Mouse (Mus musculus): ENCODE data around the gene Ormdl3.
A peak's percentile ranks its signal among the peaks of the same experiment; 100 is the strongest.

Ormdl3 gene

DNA sequence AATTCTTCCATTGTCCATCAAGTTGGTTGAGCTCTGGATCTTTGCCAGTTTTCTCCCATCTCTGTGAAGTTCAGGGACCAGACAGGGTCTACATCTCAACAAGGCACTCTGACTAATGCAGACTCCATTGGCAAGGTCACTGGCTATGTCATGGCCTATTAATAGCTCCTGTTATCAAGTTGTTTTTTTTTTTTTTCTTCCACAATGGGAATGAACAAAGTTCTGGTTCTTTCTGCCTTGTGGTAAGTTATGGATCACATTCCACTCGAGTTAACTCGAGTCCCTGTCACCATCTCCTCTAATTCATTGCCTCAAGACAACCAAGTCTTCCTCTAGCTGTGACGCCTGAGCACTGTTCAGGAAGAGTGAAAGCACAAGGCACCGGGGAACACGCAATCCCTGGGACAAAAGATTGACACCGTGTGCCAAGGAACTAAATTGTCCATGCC, 1.7 kb upstream of the Ormdl3 start:
- DNase-seq (ENCODE audit: low spot score): peak; percentile 43

DNA sequence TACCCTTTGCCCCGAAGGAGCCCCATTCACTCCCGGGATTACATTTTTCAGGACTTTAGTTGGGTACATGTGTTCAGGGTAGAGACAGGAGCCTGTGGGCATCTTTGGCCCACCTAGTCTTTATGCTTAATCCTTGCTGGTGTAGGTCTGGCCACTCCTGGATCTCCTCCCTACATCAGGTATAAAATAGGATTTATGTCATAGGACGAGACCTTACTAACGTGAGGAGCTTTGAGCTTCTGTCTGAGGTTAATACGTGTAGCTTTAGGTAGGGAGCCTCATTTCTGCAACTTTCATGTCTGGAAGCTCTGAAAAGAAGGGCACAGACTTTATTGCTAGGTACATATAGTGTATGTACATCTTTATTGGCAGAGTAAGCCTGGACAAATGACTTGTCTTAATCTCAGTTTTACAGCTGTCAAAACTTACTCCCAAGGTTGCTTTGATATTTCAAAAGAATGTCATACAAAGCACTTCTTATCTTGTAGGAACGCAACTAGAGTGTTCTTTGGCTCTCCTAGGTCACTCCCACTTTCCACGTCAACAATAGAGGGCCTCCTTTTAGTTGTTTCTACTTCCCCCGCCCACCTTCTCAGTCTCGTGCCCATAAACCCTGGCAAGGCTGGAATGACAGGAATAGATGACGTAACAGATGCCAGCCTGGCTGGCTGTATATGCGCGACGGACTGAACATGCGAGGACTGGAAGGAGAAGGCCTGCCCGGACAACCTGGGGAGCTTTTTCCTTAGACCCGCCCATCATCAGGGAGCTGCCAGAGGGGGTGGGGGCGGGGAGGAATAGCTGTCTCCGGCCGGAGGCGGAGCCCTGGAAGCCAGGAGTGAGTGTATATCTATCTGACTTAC, 747 bp upstream of the Ormdl3 start:
- DNase-seq (ENCODE audit: low spot score): peak; percentile 91

DNA sequence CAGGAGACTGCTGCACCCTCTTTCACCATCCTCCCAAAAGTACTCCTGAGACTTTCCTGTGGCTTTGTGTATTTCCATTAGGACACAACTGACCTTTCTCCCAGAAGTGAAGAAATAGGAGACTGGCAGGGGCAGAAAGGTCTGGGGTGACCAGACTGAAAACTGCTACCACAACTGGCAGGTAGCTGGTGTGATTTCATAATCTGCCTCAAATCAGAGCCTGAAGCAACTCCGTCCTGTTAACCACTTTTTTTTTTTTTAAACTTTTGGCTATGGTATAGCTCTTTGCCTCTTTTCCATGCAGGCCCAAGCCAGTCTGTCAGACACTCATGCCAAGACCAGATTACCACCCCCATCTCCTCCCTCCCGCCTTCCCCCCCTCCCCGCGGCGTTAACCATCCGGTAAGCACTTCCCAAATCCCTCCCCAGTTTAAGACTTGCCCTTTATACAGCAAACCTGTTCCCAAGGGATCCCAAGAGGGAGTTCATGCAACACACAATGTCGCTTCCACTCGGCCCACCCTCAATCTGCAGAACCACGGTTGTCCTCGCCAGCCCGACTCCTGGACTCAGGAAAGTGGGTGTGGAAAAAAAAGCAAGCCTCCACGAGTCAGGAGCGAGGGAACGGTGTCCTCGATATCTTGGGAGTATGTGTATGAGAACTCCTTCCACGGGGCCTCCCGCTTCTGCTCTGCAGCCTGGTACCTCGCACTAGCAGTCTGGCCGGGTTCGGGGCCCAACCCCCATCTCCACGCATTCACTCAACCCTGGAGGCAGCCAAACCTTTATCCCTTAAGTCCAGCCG, 879 bp downstream of the Ormdl3 start:
- peak; percentile 41 for DNase-seq (ENCODE audit: low spot score)

DNA sequence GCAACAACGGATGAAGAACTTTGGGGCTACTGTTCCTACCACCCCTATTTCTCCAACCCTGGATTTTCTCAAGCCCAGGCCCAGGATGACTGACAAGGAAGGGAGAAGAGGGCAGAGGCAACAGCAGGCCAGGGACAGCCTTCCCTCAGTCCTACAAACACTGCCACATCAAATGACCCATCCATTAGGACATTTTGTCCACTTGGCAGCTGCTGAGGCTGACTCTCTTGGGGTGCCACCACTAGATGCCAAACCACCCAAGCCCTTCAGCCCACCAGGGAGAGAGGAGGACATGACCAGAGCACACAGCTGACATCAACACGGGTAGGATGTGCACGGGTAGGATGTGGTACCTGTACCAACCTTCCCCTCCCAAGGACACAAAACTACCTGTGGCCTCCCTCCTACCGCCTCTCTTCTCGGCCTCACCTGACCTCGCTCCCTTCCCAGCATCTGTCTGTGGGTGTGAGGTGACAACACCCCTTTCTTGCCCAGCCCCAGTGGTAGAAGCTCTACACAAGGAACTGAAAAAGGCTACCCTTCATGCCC, 2.5 kb downstream of the Ormdl3 start:
- DNase-seq (ENCODE audit: low spot score): no peak

DNA sequence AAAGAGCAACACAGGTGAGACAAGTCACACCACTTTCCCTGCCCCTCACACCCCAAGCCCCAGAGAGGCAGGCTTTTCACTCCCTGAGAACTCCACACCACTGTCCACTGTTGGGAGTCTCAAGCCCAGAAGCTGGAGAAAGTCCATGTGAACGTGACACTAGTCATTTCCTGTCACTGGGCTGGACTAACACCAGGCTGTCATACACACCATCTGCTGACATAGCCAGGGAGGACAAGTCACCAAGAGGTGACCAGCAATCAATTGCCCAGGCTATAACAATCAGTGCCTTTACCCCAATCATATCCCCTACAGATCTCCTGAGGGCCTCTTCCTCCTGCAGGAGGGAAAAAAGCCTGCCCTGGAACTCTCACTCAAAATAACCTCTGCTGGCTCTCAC, 3.0 kb downstream of the Ormdl3 start:
- no peak for DNase-seq (ENCODE audit: low spot score)

DNA sequence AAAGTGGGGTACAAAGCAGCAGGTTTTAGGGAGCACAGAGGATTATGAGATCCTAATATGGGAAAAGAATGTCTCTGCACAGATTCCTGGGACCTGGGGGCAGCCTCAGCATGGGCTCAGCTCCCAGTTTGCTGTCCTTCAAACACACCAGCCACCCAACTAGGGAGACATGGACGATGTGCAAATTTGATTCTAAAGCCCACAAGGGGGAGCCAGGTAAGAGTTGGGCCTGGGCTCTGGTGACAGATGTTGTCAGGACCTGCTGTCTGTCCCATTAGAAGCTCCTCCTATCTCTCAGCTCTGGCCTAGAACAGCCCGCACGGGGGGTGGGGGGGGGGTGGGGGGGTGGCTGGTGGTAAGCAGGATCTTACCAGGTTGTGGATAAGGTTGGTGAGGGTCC, 3.6 kb downstream of the Ormdl3 start:
- no peak for DNase-seq (ENCODE audit: low spot score)

DNA sequence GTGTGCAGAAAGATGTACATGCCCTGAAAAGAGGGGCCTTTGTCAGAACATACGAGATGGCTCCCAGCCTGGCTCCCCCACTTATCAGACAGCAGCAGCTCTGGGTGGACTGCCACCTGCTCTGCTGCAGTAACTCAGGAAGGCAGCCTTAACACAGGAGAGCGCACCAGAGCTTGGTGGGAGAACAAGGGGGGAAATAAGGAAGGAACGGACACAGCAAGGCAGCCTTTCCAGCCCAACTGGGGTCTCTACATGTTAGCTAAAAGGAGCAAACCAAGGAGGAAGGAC, 4.0 kb downstream of the Ormdl3 start:
- DNase-seq (ENCODE audit: low spot score): no peak

DNA sequence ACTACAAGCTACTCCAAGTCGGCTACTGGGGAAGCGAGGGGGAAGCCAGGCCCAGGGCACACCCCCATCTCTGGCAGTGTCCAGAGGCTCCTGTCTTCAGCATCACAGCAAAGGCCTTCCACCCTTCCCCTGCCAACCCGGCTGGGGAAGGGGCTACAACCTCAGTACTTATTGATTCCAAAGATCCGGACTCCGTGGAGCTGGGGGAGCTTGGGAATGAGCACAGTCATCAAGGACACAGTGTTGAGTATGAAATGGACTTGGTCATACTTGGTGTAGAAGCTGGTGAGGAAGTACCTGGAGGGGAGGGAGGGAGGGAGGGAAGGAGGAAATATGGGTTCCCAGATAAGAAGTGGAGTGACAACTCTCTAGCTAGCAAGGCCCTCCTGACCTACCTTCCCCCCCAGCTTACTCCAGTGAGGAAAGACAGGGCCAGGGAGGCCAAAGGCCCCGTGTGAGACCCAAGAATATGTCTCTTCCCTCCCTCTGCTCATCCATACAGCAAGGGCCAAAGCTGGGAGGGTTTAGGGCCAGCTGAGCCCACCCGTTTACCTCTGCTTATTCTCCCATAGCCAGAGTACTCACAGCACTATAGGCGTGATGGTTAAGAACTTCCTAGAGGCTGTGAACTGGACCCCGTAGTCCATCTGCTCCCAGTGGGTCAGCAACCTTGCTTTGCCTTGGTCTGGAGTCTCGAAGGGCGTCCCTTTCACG, 4.5 kb downstream of the Ormdl3 start:
- DNase-seq (ENCODE audit: low spot score): no peak

DNA sequence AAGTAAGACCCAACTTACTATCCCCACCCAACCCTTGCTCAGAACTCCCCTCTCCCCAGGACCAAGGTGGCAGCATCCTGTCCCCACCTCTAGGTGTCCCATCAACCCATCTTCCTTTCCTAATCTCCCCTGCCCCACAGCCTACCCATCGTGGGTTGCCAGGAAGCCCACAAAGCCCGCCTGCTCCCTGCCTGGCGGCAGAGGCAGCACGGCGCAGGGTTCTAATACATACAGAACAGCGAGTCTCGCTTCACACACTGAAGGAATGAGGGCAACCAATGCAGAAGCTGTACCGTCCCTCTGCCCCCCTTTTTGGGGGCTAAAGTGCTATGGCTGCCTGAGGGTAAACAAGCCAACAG, 5.2 kb downstream of the Ormdl3 start:
- DNase-seq (ENCODE audit: low spot score): no peak

DNA sequence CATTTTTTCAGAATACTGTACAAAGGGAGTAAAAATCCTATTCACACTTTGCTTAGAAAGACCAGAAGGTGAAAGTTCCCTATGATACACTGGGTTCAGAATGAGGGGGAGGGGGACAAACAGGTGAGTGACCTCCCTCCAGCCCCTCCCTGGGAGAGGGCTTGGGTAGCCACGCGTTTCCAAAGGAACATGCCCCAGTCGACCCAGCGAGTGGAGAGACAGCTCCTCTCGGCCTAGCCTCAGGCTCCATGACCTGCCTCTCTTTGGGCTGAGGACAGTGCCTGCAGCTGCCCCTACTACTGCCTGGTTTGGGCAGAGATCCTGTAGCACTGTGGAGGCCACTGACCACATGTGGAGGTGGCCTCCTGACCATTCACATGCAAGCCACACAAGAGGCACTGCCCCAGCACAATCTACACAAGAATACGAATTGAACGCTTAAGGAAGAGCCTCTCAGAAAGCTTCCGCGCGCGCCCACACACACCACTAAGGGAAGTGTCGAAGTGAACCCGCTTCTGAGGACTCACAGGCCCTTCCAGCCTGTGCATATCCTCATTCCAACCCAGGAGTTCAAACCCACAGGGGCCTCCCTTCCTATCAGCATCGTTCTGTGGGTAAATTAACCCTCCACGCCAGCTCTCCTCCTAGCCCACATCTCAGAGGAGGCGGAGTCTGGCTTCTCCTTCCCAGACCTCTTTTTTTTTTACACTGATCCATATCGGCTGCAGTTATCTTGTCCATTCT, 5.7 kb downstream of the Ormdl3 start:
- no peak for DNase-seq (ENCODE audit: low spot score)

DNA sequence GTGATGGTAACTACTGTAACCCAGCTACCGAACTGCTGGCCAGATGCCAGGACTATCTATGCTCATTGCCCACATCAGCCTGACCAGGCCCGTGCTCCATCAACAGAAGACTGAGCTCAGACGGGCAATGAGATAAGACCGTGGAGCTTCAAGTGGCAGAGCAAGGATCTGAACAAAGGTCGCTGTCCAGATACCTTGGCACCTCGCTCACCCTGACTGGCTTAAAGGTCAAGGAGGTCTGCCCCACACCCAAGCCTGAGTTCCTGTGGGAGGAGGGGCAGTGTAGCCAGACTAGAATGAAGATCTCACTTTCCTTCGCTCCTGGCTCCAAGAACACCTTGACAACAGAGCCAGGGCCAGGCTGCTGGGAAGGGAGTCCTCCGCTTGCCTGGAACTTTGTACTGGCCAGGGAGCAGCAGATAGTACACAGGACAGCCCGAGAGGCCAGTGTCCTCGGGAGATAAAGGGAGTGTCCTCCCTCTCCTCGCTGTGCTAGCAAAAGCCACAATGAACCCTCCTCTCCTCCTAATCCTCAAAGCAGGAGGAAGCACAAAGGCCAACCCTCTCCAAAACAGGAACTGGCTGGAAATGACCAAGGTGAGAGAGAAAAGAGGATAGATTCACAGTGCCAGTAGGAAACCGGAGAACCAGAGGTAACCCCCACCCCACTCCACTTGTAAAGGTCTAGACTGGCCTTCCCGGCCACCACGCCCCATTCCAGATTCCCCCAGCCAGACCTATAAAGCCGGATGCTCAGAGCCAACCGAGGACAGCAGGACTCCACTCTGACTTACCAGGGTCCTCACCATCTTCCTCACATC, 6.7 kb downstream of the Ormdl3 start:
- DNase-seq (ENCODE audit: low spot score): peak; percentile 67

DNA sequence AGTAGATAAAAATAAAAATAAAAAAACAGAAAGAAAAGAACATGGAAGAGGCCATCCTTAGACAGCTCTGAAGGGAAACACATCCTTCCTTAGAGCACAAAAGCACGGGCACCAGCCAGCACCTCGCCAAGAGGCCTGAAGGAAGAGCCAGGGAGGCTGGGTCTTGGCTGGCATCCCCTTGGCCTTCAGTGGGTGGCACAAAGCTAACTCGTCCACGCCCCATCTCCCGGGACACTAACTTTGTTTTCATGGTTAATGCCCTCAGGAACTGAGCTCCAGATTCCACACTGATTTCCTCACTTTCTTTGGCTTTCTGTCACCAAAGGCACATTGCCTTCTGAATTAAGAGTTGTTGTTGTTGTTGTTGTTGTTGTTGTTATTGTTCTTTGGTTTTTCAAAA, 9.4 kb downstream of the Ormdl3 start:
- DNase-seq (ENCODE audit: low spot score): no peak

DNA sequence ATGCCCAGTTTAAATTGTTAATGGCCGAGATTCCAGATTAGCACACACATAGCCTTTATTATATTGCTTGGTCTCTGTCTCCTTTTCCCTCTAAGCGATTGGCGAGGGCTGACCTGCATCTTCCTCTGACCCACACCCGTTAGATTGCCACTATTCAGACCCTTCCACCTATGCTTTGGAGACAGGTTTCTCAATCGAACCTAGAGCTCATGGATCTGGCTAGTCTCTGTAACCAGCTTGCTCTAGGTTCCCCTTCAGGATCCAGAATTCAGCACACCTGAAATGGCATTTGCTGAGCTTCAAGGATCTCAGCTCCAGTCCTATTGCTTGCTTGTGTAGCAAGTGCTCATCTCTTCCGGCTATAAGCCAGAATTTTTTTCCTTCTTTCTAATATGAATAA, 17.7 kb downstream of the Ormdl3 start:
- no peak for DNase-seq (ENCODE audit: low spot score)

DNA sequence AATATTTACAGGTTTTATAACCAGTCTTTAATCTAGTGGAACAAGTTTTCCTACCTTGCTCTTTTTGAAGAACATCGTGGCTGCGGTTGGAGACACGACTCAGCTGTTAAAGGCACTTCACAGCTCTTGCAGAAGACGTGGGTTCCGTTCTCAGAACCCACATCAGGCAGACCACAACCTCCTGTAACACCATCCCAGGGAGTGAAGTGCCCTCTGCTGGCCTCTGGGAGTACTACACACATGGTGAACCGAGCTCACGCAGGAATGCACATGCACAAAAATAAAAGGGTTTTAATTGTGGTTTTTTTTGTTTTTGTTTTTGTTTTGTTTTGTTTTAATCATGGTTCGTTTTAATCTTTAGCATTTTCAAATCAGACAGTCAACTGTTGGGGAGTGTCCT, 18.8 kb downstream of the Ormdl3 start:
- DNase-seq (ENCODE audit: low spot score): no peak

DNA sequence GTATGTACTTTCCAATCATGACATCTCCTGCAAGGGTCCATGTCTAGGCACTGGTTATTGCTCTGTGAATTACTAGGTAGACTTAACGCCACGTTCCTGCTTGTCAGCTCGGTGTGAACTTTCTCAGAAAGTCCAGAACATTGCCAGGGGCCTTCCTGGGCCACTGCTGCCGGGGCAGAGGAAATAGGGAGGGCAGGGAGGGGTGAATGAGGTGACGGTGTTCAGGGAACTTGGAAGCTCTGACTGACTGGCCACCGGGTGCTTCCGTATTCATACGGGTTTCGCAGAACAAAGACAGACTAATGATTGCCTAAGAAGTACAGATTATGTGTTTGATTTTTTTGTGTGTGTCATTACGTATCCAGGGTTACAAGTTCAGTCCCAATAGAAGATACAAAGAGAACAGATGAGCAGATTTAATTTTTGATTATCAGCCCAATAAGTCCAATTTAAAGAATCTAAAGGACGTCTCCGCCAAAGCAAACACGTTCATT, 23.2 kb downstream of the Ormdl3 start:
- DNase-seq (ENCODE audit: low spot score): no peak

DNA sequence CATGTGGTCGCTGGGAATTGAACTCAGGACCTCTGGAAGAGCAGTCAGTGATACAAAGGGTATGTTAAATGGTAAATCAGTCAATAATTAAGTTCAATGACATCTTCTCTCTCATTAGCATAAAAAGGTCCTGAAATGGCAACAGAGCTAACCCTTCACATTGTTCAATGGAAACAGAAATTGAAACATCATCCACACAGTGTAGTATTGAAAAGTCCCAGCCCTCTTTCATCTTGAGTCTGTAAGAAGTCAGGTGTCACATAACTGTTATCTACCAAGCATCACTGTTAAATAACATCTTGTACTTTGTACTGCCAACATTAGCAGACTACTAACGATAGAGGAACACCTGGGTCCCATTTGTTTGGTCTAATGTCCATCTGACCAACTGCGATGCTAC, 24.1 kb downstream of the Ormdl3 start:
- DNase-seq (ENCODE audit: low spot score): no peak

DNA sequence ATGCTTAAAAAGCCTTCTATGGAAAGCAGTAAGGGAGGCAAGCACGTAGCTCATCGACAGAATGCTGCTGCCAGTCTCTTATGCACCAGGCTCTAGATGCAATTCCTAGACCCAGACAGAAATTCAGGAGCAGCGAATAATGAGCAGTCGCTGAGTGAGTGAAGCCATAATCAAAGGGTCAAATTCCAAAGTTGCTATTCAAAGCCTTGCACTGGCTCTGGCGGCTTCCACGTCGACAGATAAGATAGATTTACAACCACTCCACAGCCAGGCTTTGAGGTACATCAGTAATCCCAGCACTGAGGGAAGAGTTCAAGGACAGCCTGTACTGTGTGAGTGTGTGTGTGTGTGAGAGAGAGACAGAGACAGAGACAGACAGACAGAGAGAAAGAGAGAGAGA, 26.2 kb downstream of the Ormdl3 start:
- DNase-seq (ENCODE audit: low spot score): no peak

DNA sequence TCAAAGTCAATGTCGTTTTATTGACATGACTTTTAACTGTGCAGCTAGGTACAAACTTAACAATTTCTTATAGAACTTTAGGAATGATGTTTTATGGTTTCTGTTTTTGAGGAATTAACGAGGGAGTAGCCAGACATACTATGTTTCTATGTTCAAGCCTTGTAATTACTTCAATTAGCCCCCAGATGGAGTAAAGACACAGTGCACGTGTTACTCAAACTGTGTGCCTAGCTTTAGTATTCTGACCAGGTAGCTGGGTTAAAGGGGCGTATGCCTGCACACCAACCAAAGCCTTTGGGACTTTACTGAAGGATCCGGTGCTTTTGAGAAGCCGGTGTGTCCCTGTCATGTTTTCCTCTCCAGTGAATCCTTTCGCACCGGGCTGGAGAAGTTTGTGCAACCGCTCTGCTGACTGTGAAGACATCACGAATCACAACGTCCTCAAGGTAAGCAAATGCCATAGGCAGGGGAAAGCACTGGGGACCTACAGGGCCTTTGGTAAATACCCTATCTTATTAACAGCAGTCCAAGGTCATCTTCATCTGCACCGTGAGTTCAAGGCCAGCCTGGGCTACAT, 32.0 kb downstream of the Ormdl3 start:
- peak; percentile 9 for DNase-seq (ENCODE audit: low spot score)

DNA sequence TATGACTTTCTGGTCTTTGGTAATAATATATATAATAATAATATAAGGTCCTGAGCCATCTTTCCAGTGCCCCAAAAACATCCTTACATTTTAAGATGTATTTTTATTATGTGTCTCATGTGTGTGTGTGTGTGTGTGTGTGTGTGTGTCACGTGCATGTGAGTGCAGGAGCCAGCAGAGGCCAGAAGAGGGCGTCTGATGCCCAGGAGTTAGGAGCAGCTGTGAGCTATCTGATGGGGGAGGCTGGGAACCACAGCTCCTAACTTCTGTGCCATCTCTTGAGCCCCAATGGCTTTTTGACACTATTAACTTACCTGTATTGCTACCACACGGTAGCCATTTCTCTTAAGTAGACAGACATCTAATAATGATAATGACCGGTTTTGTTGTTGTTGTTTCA, 33.2 kb downstream of the Ormdl3 start:
- no peak for DNase-seq (ENCODE audit: low spot score)

DNA sequence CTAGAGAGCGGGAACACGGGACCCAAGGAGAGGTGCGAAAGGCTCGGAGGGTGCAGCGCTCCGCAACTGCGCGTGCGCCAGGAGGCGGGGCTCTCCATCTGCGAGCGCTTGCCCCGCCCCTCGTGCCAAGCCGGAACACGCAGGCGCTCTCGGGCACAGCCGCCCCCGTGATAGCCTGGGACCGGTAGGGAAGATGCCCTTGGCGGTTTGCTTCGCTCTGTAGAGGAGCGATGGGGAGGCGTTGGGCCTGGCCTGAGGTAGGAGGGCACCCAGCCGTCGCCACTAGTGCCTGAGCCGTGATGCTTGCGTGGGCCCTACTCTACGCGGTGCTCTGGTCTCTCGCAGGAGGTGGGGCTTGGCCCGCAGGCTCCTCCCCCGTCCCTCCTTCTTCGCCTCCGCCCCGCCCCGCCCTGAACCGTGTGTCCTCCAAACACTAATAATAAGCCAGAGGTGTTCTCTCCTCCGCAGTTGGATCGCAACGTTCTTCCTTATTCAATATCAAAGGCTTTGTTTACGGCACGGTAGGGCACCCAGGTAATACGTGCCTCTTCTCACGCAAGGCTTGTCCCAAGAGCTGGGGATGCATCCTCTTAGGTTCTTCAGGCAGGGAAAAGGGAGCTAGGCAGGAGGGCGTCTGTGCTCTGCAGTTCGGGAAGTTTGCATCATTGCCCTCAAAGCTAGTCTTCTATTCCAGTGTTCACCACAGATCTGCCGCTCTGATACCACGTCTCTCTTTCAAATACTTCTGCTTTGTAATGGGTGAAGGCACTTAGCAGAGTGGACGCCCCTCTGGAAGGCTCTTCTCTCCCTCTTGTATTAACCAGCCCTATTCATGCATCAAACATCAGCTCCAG, 36.0 kb downstream of the Ormdl3 start, which contains the start of gene Zpbp2:
Gene Zpbp2, plus strand, starts transcription at position 123 of the 854 bp plus-strand sequence.
- DNase-seq (ENCODE audit: low spot score): peak; percentile 36

All from MN1 (cell line).